Mouse (Mus musculus) MEL (cell line): ENCODE measurements around the gene Ubb. TPM values are rescaled to one million over a fixed set of nuclear protein-coding genes. Genes with fewer than 3 reads are reported as not detected.
A peak's percentile ranks its signal among the peaks of the same experiment; 100 is the strongest.

Source experiments
- DNase-seq: peaks from one replicate; pipeline ENCODE4 v3.0.0; 2011; ENCODE audit warnings: low read depth, low spot score
- H3K27ac ChIP-seq: 2 replicates; pipeline ENCODE4 v1.5.1; 2012; ENCODE audit warnings: low read depth, mild to moderate bottlenecking, control low read depth, low read length, moderate library complexity; ENCODE audit not compliant: control insufficient read depth
- H3K27me3 ChIP-seq, 2 experiments: fragments of 150-350 bp in 1 of 2; sonication (generic) in 1 of 2; 2 replicates each; pipeline ENCODE4 v1.6.1; 2012; ENCODE audit warnings: low read length in 2 of 2, mild to moderate bottlenecking in 2 of 2, improper control_type of control experiment in 1 of 2, moderate library complexity in 1 of 2; ENCODE audit not compliant: insufficient read depth in 2 of 2, control insufficient read depth in 1 of 2
- H3K36me3 ChIP-seq, 2 experiments: 2 replicates each; pipeline ENCODE4 v1.6.1; 2012 to 2014; ENCODE audit warnings: low read length in 2 of 2, improper control_type of control experiment in 1 of 2, inconsistent platforms in 1 of 2, mild to moderate bottlenecking in 1 of 2; ENCODE audit not compliant: insufficient read depth in 2 of 2, control insufficient read depth in 1 of 2
- H3K4me1 ChIP-seq, 2 experiments: fragments of 150-350 bp in 1 of 2; sonication (generic) in 1 of 2; 2 replicates each; pipeline ENCODE4 v1.6.1; 2012; ENCODE audit warnings: low read length in 2 of 2, improper control_type of control experiment in 1 of 2, mild to moderate bottlenecking in 1 of 2; ENCODE audit not compliant: insufficient read depth in 2 of 2, control insufficient read depth in 1 of 2
- H3K4me3 ChIP-seq, 2 experiments: fragments of 150-350 bp in 1 of 2; sonication (generic) in 1 of 2; 2 replicates each; pipeline ENCODE4 v1.5.1; 2012; ENCODE audit warnings: low read depth in 2 of 2, low read length in 2 of 2, mild to moderate bottlenecking in 2 of 2, moderate library complexity in 2 of 2, control low read depth in 1 of 2, improper control_type of control experiment in 1 of 2; ENCODE audit not compliant: control insufficient read depth in 1 of 2, insufficient read depth in 1 of 2
- H3K79me2 ChIP-seq: 2 replicates; pipeline ENCODE4 v1.6.1; 2012; ENCODE audit warnings: mild to moderate bottlenecking, low read length, moderate library complexity; ENCODE audit not compliant: control insufficient read depth, poor library complexity, insufficient read depth
- H3K9ac ChIP-seq: 2 replicates; pipeline ENCODE4 v1.6.1; 2012; ENCODE audit warnings: low read depth, mild to moderate bottlenecking, control low read depth, low read length, moderate library complexity; ENCODE audit not compliant: control insufficient read depth, poor library complexity, severe bottlenecking
- H3K9me3 ChIP-seq: fragments of 150-350 bp; sonication (generic); replicated peaks from 2 replicates; pipeline ENCODE4 v1.6.1; 2012; ENCODE audit warnings: mild to moderate bottlenecking, low read length, improper control_type of control experiment, moderate library complexity; ENCODE audit not compliant: insufficient read depth
- BHLHE40 ChIP-seq: IDR thresholded peaks from 2 replicates; pipeline ENCODE4 v1.6.1; 2012; ENCODE audit warnings: low read depth, mild to moderate bottlenecking, inconsistent platforms, low read length, improper control_type of control experiment, borderline replicate concordance
- CHD2 ChIP-seq: IDR thresholded peaks from 2 replicates; pipeline ENCODE4 v1.6.1; 2011; ENCODE audit warnings: low read length, improper control_type of control experiment
- E2F4 ChIP-seq: IDR thresholded peaks from 2 replicates; pipeline ENCODE4 v1.6.1; 2011; ENCODE audit warnings: low read depth, low read length, improper control_type of control experiment, borderline replicate concordance
- EP300 ChIP-seq, 2 experiments: IDR thresholded peaks; 2 replicates each; pipeline ENCODE4 v1.6.1; 2011; ENCODE audit warnings: improper control_type of control experiment in 2 of 2, low read length in 2 of 2, low read depth in 1 of 2, mild to moderate bottlenecking in 1 of 2
- GABPA ChIP-seq: IDR thresholded peaks from 2 replicates; pipeline ENCODE4 v1.6.1; 2012; ENCODE audit warnings: low read depth, mild to moderate bottlenecking, inconsistent platforms, low read length, improper control_type of control experiment, moderate library complexity
- GATA1 ChIP-seq: IDR thresholded peaks from 2 replicates; pipeline ENCODE4 v1.6.1; 2011; ENCODE audit warnings: low read depth, low read length, improper control_type of control experiment
- KAT2A ChIP-seq: conservative IDR thresholded peaks from 2 replicates; pipeline ENCODE4 v1.6.1; 2012; ENCODE audit warnings: low read depth, low read length, improper control_type of control experiment, inconsistent platforms
- MAX ChIP-seq: IDR thresholded peaks from 2 replicates; pipeline ENCODE4 v1.6.1; 2011; ENCODE audit warnings: low read length, improper control_type of control experiment
- MAZ ChIP-seq: IDR thresholded peaks from 2 replicates; pipeline ENCODE4 v1.6.1; 2012; ENCODE audit warnings: low read depth, mild to moderate bottlenecking, inconsistent platforms, low read length, improper control_type of control experiment
- MXI1 ChIP-seq: IDR thresholded peaks from 2 replicates; pipeline ENCODE4 v1.6.1; 2011; ENCODE audit warnings: mild to moderate bottlenecking, low read depth, low read length, improper control_type of control experiment
- MYB ChIP-seq: IDR thresholded peaks from 2 replicates; pipeline ENCODE4 v1.6.1; 2011; ENCODE audit warnings: mild to moderate bottlenecking, low read depth, low read length, improper control_type of control experiment
- MYC ChIP-seq: IDR thresholded peaks from 2 replicates; pipeline ENCODE4 v1.6.1; 2011; ENCODE audit warnings: low read depth, mild to moderate bottlenecking, low read length, improper control_type of control experiment, moderate library complexity
- NRF1 ChIP-seq: IDR thresholded peaks from 2 replicates; pipeline ENCODE4 v1.6.1; 2014; ENCODE audit warnings: low read depth, mild to moderate bottlenecking, inconsistent platforms, low read length, improper control_type of control experiment, moderate library complexity; ENCODE audit not compliant: poor library complexity, insufficient read depth, severe bottlenecking
- POLR2A ChIP-seq, 2 experiments: IDR thresholded peaks; 2 replicates each; pipeline ENCODE4 v1.6.1; 2011 to 2012; ENCODE audit warnings: low read length in 2 of 2, mild to moderate bottlenecking in 2 of 2, control low read depth in 1 of 2, improper control_type of control experiment in 1 of 2, low read depth in 1 of 2, moderate library complexity in 1 of 2; ENCODE audit not compliant: control insufficient read depth in 1 of 2, insufficient read depth in 1 of 2, poor library complexity in 1 of 2
- POLR2AphosphoS2 ChIP-seq: IDR thresholded peaks from 2 replicates; pipeline ENCODE4 v1.6.1; 2011; ENCODE audit warnings: low read length, improper control_type of control experiment
- RAD21 ChIP-seq: IDR thresholded peaks from 2 replicates; pipeline ENCODE4 v1.6.1; 2011; ENCODE audit warnings: mild to moderate bottlenecking, low read depth, low read length, improper control_type of control experiment
- RCOR1 ChIP-seq: IDR thresholded peaks from 2 replicates; pipeline ENCODE4 v1.6.1; 2012; ENCODE audit warnings: low read depth, mild to moderate bottlenecking, inconsistent platforms, low read length, improper control_type of control experiment
- SIN3A ChIP-seq: IDR thresholded peaks from 2 replicates; pipeline ENCODE4 v1.6.1; 2012; ENCODE audit warnings: low read length, improper control_type of control experiment, inconsistent platforms
- TAL1 ChIP-seq: IDR thresholded peaks from 2 replicates; pipeline ENCODE4 v1.6.1; 2012; ENCODE audit warnings: mild to moderate bottlenecking, inconsistent platforms, low read length, moderate library complexity, mixed read lengths
- TBP ChIP-seq: IDR thresholded peaks from 2 replicates; pipeline ENCODE4 v1.8.0; 2011; ENCODE audit warnings: low read depth, low read length, improper control_type of control experiment
- TCF12 ChIP-seq: IDR thresholded peaks from 2 replicates; pipeline ENCODE4 v1.6.1; 2014; ENCODE audit warnings: low read depth, mild to moderate bottlenecking, inconsistent platforms, low read length, improper control_type of control experiment, moderate library complexity
- UBTF ChIP-seq: IDR thresholded peaks from 2 replicates; pipeline ENCODE4 v1.6.1; 2012; ENCODE audit warnings: low read depth, mild to moderate bottlenecking, inconsistent platforms, low read length, improper control_type of control experiment, moderate library complexity, borderline replicate concordance; ENCODE audit not compliant: insufficient read depth
- USF1 ChIP-seq: IDR thresholded peaks from 2 replicates; pipeline ENCODE4 v1.6.1; 2014; ENCODE audit warnings: low read depth, mild to moderate bottlenecking, inconsistent platforms, low read length, improper control_type of control experiment, moderate library complexity
- ZC3H11A ChIP-seq: IDR thresholded peaks from 2 replicates; pipeline ENCODE4 v1.6.1; 2012; ENCODE audit warnings: low read depth, mild to moderate bottlenecking, inconsistent platforms, low read length, improper control_type of control experiment
- ZKSCAN1 ChIP-seq: IDR thresholded peaks from 2 replicates; pipeline ENCODE4 v1.6.1; 2012; ENCODE audit warnings: low read depth, mild to moderate bottlenecking, inconsistent platforms, low read length, improper control_type of control experiment, moderate library complexity
- ZMIZ1 ChIP-seq: IDR thresholded peaks from 2 replicates; pipeline ENCODE4 v1.6.1; 2012; ENCODE audit warnings: low read depth, mild to moderate bottlenecking, inconsistent platforms, low read length, improper control_type of control experiment, moderate library complexity
- ZNF384 ChIP-seq: IDR thresholded peaks from 2 replicates; pipeline ENCODE4 v1.6.1; 2012; ENCODE audit warnings: low read depth, mild to moderate bottlenecking, inconsistent platforms, low read length, improper control_type of control experiment
- polyA plus RNA-seq, 2 experiments: library from polyadenylated mRNA; stranded (reverse) in 1 of 2; unstranded in 1 of 2; fragments of >175 nt in 1 of 2; fragments of >200 nt in 1 of 2; gene quantifications; 2 replicates each; pipeline versions ENCODE4 v1.2.1 to v1.2.4; 2012; ENCODE audit warnings: low replicate concordance in 2 of 2, low read depth in 1 of 2; ENCODE audit not compliant: insufficient read length in 2 of 2, insufficient read depth in 1 of 2, missing spikeins in 1 of 2
- total RNA-seq: library from RNA; depleted of rRNA; stranded (reverse); fragments of 300-350 nt; gene quantifications from 2 replicates; pipeline ENCODE4 v1.2.3, GENCODE M21; 2012

Ubb gene
- total and polyA plus RNA-seq, 3 experiments = 1,800 to 1,877 TPM; not detected in 1

DNA sequence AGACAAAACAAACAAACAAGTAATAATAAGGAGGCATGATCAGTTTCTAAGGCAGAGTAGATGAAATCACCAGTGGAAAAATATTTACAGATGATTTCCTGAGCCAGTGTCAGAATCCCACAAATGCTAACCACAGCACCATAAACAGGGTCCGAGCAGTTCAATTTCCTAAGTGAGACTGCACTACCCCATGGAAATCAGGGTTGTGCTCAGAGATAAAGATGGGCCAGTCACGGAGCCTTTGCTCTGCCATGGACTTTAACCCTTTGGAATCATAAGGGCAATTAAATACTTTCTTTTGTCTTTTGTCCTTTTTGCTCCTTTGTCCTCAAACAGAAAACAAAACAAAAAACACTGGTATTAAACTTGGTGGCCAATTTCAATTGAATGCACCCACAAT lies 28.7 kb upstream of the Ubb start:
- Histone ChIP-seq H3K9me3 (no peaks in the 10 kb centered on the region), H3K27ac (no peak overlapping the region), H3K79me2 (no peaks in the 10 kb centered on the region), H3K4me1 (no peaks in the 10 kb centered on the region)
- TF ChIP-seq ZNF384 (no peak), KAT2A (no peak), BHLHE40 (no peak), UBTF (no peak), ZMIZ1 (no peak), RAD21 (no peak), TCF12 (no peak)
- TF ChIP-seq, all 39 proteins: peak for 0
- Histone ChIP-seq H3K36me3 (peaks cover 0 to 16% of the 10 kb centered on the region in 2 experiments; a peak in 2 of 4 replicates), H3K9ac (no peak overlapping the region), H3K4me3 (no peak overlapping the region), H3K27me3 (no peaks in the 10 kb centered on the region)
- DNase-seq = no peak

DNA sequence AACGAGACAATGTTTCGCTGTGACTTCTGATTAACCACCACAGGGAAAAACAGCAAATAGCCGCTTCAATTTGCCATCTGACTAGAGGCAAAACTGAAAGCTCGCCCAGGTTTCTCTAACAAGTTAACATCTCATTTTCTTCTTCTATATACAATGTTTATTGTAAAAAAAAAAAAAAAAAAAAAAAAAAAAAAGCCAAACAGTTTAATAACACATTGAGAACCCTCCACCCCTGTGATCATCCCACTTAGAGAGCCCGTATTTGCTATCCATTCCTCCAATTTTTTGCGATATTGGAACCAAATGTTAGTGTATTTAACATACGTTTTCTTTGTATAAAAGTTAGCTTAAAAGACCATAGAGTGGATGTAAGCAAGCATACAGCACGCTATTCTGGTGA lies 13.9 kb upstream of the Ubb start:
- TF ChIP-seq CHD2 (no peak), GABPA (no peak), MAX (no peak), ZNF384 (peak; percentile 75), TBP (no peak), SIN3A (no peak), MYB (no peak), ZKSCAN1 (no peak)
- peaks cover 4 to 6% of the 10 kb centered on the region in 2 experiments for H3K4me1 ChIP-seq
- H3K4me3 ChIP-seq = peak overlapping the region; percentile 58 to 61
- peaks cover 16 to 18% of the 10 kb centered on the region in 2 experiments for H3K36me3 ChIP-seq
- H3K9ac ChIP-seq = peak overlapping the region; percentile 100
- H3K9me3 ChIP-seq = no peaks in the 10 kb centered on the region
- no peak for DNase-seq
- no peaks in the 10 kb centered on the region for H3K27me3 ChIP-seq
- peaks cover 28% of the 10 kb centered on the region for H3K79me2 ChIP-seq
- no peak overlapping the region; the same call in 1 of the 2 replicates for H3K27ac ChIP-seq

DNA sequence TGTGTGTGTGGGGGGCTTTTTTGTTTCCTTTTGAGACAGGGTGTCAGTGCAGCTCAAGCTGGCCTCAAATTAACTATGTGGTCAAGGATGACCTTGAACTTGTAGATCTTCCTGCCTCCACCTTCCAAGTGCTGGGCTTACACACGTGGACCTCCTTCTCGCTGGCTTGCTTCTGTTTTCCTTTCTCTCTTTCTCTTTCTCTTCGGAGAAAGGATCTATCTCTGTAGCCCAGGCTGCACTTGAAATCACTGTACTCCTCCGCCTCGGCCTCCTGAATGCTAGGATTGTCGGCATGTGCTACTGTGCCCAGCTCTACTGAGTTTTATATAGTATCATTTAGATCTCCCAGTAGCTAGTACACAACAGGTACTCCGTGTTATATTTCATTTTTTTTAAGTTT lies 13.4 kb upstream of the Ubb start:
- peak; percentile 85 for DNase-seq
- TF ChIP-seq USF1 (no peak), TAL1 (peak; percentile 36), NRF1 (no peak), E2F4 (no peak), EP300 (IDR thresholded peaks at IDR 0.05; ENCODE audit: low read depth in 1 of 2, low read length in 2 of 2) (peak in 1 of 2 experiments; percentile 29; a peak in 1 of 4 replicates), POLR2AphosphoS2 (no peak), GABPA (no peak), ZC3H11A (no peak), BHLHE40 (no peak), RCOR1 (peak; percentile 64), MXI1 (peak; percentile 93), MYC (peak; percentile 96), POLR2A (IDR thresholded peaks at IDR 0.05; ENCODE audit: control insufficient read depth in 1 of 2, insufficient read depth in 1 of 2, low read depth in 1 of 2, low read length in 2 of 2, poor library complexity in 1 of 2) (peak in 1 of 2 experiments; percentile 38; a peak in 2 of 4 replicates), MAZ (peak; percentile 31; the same call in 1 of the 2 replicates), TBP (peak; percentile 61), KAT2A (peak; percentile 43; the same call in 1 of the 2 replicates), SIN3A (peak; percentile 35), MAX (peak; percentile 87), GATA1 (no peak; the same call in 1 of the 2 replicates)

More for the DNA sequence above, 13.4 kb upstream of the Ubb start:
- H3K9ac ChIP-seq = peak overlapping the region; percentile 100
- H3K9me3 ChIP-seq = no peaks in the 10 kb centered on the region
- H3K36me3 ChIP-seq = peaks cover 14 to 16% of the 10 kb centered on the region in 2 experiments
- no peaks in the 10 kb centered on the region for H3K27me3 ChIP-seq
- peak overlapping the region; percentile 42 for H3K27ac ChIP-seq
- H3K4me3 ChIP-seq = peak overlapping the region; percentile 58 to 61
- H3K4me1 ChIP-seq = peaks cover 4 to 6% of the 10 kb centered on the region in 2 experiments
- peaks cover 28% of the 10 kb centered on the region for H3K79me2 ChIP-seq
